Mouse (Mus musculus) neural tube, embryonic 15.5 days (tissue): ENCODE results near the gene Csf3. TPM values are rescaled to one million over a fixed set of nuclear protein-coding genes. Genes with fewer than 3 reads are reported as not detected.
A peak's percentile ranks its signal among the peaks of the same experiment; 100 is the strongest.

Source experiments
- ATAC-seq: fragments of 200-750 bp; cut with Nextera tagmentation; 2 replicates; pipeline ENCODE4 v1.8.0; 2017; ENCODE audit warnings: mild to moderate bottlenecking, moderate TSS enrichment, moderate library complexity; ENCODE audit not compliant: low FRiP score
- H3K27ac ChIP-seq: fragments of 300-500 bp; sonication (generic); replicated peaks from 2 replicates; pipeline ENCODE4 v1.5.1; 2015; ENCODE audit warnings: mild to moderate bottlenecking, inconsistent platforms
- H3K27me3 ChIP-seq: fragments of 300-500 bp; sonication (generic); replicated peaks from 2 replicates; pipeline ENCODE4 v1.6.1; 2015; ENCODE audit warnings: inconsistent platforms
- H3K36me3 ChIP-seq: fragments of 300-500 bp; sonication (generic); 2 replicates; pipeline ENCODE4 v1.6.1; 2015; ENCODE audit warnings: inconsistent platforms
- H3K4me1 ChIP-seq: fragments of 300-500 bp; sonication (generic); 2 replicates; pipeline ENCODE4 v1.6.1; 2015; ENCODE audit warnings: inconsistent platforms
- H3K4me2 ChIP-seq: fragments of 300-500 bp; sonication (generic); 2 replicates; pipeline ENCODE4 v1.6.1; 2015; ENCODE audit warnings: inconsistent platforms, mild to moderate bottlenecking, moderate library complexity
- H3K4me3 ChIP-seq: fragments of 300-500 bp; sonication (generic); replicated peaks from 2 replicates; pipeline ENCODE4 v1.5.1; 2015; ENCODE audit warnings: mild to moderate bottlenecking, inconsistent platforms
- H3K9ac ChIP-seq: fragments of 300-500 bp; sonication (generic); replicated peaks from 2 replicates; pipeline ENCODE4 v1.6.1; 2015; ENCODE audit warnings: mild to moderate bottlenecking, inconsistent platforms
- H3K9me3 ChIP-seq: fragments of 300-500 bp; sonication (generic); replicated peaks from 2 replicates; pipeline ENCODE4 v1.6.1; 2016; ENCODE audit warnings: inconsistent platforms
- WGBS: fragments of 180-500 bp; shearing (Covaris S2); methylation state at CpG from one replicate; pipeline ENCODE4 v1.1.7; 2015; ENCODE audit warnings: mixed read lengths; 5-methylcytosine and 5-hydroxymethylcytosine counted together
- polyA plus RNA-seq: library from polyadenylated mRNA; unstranded; fragments of >200 nt; fragmentation: Nextera tagmentation; extraction: Ambion mirVana; gene quantifications from 2 replicates; pipeline ENCODE4 v1.2.1, GENCODE M21; 2015

Csf3 gene
- polyA plus RNA-seq, 1 experiment from 2014 or later = not detected

- 86% methylated on average over 4 of the region's 4 CpGs for WGBS
These were observed 19.9 kb upstream of the Csf3 start for GRCm38 (mm10) chr11:98681186-98681585.

DNA sequence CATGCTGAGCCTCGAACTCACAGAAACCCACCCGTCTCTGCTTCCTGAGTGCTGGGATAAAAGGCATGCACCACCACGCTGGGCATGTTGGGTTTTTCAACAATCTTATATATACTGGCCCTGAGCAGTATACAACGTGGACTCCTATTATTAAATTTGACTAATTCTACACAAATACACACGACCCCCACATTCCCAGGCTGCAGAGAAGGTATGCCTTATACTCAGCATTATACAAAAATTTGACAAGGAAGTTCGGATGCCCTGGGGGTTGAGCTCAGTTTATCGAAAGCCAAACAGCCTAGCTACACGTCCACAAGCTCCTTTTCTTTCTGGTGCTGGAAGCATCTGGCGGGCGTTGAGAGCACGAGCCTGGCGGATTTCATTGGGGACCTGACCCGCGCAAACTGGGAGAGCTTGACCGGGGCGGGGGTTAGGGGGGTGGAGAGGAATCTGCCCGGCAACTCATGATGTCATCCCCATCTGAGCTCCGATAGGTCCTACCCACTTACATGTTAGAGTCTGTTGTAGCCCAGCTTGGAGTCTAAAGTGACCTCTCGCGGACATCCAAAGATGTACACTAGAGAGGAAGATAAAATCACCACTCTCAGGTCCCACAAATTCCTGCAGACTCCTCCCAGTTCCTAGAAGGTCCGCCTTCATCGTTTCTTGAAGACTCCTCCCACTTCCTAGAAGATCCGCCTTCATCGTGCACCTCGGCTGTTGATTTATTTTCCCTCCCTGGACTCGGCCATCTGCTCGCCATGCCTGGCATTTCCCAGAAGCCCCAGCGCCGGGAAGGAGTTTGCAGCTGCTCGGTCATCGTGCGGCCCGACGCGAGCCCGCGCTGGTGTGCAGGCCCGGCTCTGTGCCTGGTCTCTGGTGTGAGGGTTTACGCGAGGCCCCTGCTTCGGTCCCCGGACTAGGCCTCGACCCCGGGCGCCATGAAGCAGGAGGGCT is 19.0 kb upstream of the Csf3 start, which contains the start of gene Psmd3:
TSS of gene Psmd3 (plus strand) at position 769 of the 960 bp plus-strand sequence.
- WGBS = 5% methylated on average over 45 of the region's 45 CpGs
- Histone ChIP-seq H3K27ac (peak within 1 kb of the TSS; percentile 85), H3K4me3 (peak within 1 kb of the TSS; percentile 99), H3K9ac (peak within 1 kb of the TSS; percentile 100), H3K36me3 (peaks cover 20% of the 10 kb centered on the region), H3K27me3 (no peaks in the 10 kb centered on the region), H3K4me1 (peaks cover 19% of the 10 kb centered on the region), H3K9me3 (no peaks in the 10 kb centered on the region), H3K4me2 (peak within 1 kb of the TSS; percentile 75)
- peak; percentile 96 for ATAC-seq

More at GRCm38 (mm10) chr11:98681186-98681585, 19.9 kb upstream of the Csf3 start:
- peaks cover 11% of the 10 kb centered on the region for H3K36me3 ChIP-seq
- H3K4me2 ChIP-seq = no peak overlapping the region
- H3K4me1 ChIP-seq = peaks cover 19% of the 10 kb centered on the region
- H3K4me3 ChIP-seq = no peak overlapping the region
- no peak overlapping the region for H3K9ac ChIP-seq
- no peak for ATAC-seq
- no peak overlapping the region for H3K27ac ChIP-seq
- H3K27me3 ChIP-seq = no peaks in the 10 kb centered on the region
- H3K9me3 ChIP-seq = no peaks in the 10 kb centered on the region

- Histone ChIP-seq H3K4me2 (peak overlapping the region; percentile 75), H3K4me3 (peak overlapping the region; percentile 99), H3K36me3 (peaks cover 28% of the 10 kb centered on the region), H3K9me3 (no peaks in the 10 kb centered on the region), H3K9ac (peak overlapping the region; percentile 100), H3K27ac (peak overlapping the region; percentile 83), H3K4me1 (peaks cover 19% of the 10 kb centered on the region), H3K27me3 (no peaks in the 10 kb centered on the region)
- 0% methylated on average over 23 of the region's 23 CpGs for WGBS
- peak; percentile 9; the same call in 1 of the 2 replicates for ATAC-seq
These were observed 18.3 kb upstream of the Csf3 start for GRCm38 (mm10) chr11:98682811-98683210.

DNA sequence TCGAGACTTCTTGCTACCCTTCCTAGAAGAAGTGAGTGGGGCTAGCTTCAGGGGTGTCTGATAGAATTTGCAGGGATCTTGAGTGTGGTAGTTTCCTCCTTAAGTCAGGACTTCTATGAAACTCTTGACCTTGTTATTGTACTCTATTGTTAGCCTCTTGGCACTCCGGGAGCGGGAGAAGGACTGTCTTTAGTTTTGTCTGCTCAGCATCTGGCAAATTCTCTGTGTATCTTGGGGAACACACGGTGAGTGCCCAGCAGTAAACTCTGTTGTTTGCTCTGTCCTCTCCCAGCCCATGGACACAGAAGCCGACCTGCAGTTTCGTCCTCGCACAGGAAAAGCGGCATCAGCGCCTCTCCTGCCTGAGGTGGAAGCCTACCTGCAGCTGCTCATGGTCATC is 15.4 kb upstream of the Csf3 start:
- Histone ChIP-seq H3K27ac (no peak overlapping the region), H3K4me3 (no peak overlapping the region), H3K4me1 (peaks cover 19% of the 10 kb centered on the region), H3K4me2 (no peak overlapping the region), H3K9ac (no peak overlapping the region), H3K36me3 (peaks cover 51% of the 10 kb centered on the region), H3K9me3 (no peaks in the 10 kb centered on the region), H3K27me3 (no peaks in the 10 kb centered on the region)
- 90% methylated on average over 9 of the region's 9 CpGs for WGBS
- no peak for ATAC-seq

DNA sequence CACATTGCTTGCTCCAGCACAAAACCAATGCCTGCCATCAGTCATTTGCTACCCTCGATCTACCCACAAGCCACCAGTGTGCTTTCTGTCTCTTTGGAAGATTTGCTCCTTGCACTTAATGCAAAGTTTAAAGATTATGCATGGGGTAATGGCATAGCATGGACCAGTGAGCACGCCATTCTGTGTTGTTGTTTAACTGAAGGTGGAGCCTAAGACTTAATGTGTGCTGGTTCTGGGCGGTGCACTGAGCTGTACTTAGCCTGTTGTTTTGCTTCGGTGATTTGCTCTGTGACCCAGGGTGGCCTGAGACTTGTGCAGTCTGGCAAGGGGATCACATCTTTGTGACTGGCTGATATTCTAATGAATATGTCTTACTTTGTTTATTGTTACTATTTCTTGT is 14.1 kb upstream of the Csf3 start:
- no peak for ATAC-seq
- Histone ChIP-seq H3K4me3 (no peak overlapping the region), H3K27me3 (no peaks in the 10 kb centered on the region), H3K4me1 (peaks cover 19% of the 10 kb centered on the region), H3K4me2 (no peak overlapping the region), H3K9me3 (no peaks in the 10 kb centered on the region), H3K27ac (no peak overlapping the region), H3K36me3 (peaks cover 65% of the 10 kb centered on the region), H3K9ac (no peak overlapping the region)
- 92% methylated on average over 4 of the region's 4 CpGs for WGBS

DNA sequence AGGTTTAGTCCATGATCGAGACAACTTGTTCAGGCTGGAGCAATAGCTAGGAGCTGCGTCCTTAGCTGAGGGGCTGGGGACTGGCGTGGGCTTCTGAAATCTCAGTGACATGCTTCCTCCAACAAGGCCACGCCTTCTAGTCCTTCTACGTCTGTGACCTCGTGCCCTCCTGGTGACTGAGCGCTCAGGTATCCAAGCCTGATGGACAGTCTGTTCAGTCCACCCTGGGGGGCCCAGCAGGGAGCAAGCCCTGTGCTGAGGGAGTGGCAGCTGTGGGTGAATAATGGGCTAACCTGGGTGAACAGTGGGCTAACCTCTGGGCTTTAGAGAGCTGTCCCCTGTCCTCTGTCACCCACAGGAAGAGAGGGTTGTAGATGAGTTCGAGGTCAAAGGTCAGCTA is 13.1 kb upstream of the Csf3 start:
- no peak overlapping the region for H3K4me2 ChIP-seq
- H3K4me1 ChIP-seq = peaks cover 18% of the 10 kb centered on the region
- H3K27ac ChIP-seq = no peak overlapping the region
- H3K36me3 ChIP-seq = peaks cover 75% of the 10 kb centered on the region
- H3K9me3 ChIP-seq = no peaks in the 10 kb centered on the region
- 92% methylated on average over 8 of the region's 8 CpGs for WGBS
- no peak overlapping the region for H3K9ac ChIP-seq
- H3K27me3 ChIP-seq = no peaks in the 10 kb centered on the region
- no peak overlapping the region for H3K4me3 ChIP-seq
- ATAC-seq = no peak

- Histone ChIP-seq H3K4me3 (no peak overlapping the region), H3K27ac (no peak overlapping the region), H3K9ac (no peak overlapping the region), H3K36me3 (peaks cover 81% of the 10 kb centered on the region), H3K4me1 (no peaks in the 10 kb centered on the region), H3K9me3 (no peaks in the 10 kb centered on the region), H3K4me2 (no peak overlapping the region), H3K27me3 (no peaks in the 10 kb centered on the region)
- ATAC-seq = no peak
- WGBS = 74% methylated on average over 13 of the region's 13 CpGs
These were observed 7.9 kb upstream of the Csf3 start for GRCm38 (mm10) chr11:98693201-98693600.

DNA sequence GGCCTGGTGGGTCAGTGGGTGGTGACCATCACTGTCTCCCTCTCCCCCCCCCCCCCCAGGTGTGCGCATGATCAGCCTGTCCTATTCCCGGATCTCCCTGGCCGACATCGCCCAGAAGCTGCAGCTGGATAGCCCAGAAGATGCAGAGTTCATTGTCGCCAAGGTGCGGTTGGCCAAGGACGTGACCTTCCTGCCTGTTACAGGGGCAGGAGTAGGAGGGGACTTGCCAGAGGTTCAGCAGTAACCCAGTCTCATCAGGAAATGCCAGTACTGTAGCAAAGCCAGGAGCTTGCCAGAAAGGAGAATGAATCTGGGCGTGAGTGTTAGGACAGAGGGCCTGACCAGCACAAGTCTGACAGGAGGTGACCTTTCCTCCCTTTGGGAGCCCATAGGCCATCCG is 7.3 kb upstream of the Csf3 start:
- no peaks in the 10 kb centered on the region for H3K4me1 ChIP-seq
- WGBS = 94% methylated on average over 9 of the region's 9 CpGs
- no peak overlapping the region for H3K9ac ChIP-seq
- H3K9me3 ChIP-seq = no peaks in the 10 kb centered on the region
- no peak for ATAC-seq
- no peak overlapping the region for H3K4me3 ChIP-seq
- no peak overlapping the region for H3K4me2 ChIP-seq
- H3K27me3 ChIP-seq = no peaks in the 10 kb centered on the region
- peaks cover 78% of the 10 kb centered on the region for H3K36me3 ChIP-seq
- H3K27ac ChIP-seq = no peak overlapping the region

DNA sequence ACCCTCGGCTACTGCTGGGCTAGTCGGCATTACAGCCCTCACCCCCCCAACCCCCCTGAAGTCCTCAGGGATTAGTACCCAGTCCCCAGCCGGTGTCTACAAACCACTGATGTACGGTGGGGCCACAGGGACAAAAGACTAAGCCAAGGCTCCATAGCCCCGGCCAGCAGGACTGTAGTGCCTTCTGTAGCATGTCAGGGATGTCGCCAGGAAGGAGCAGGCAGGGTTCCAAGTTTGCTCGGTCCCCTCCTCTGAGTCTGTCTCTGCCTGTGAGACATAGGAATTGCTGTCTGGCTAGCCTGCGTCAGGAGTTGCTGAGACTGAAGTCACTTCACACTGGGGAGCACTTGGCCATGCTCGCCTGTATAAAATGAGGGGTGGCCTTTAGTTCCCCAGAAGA is 6.8 kb upstream of the Csf3 start:
- no peaks in the 10 kb centered on the region for H3K4me1 ChIP-seq
- H3K4me2 ChIP-seq = no peak overlapping the region
- ATAC-seq = no peak
- no peaks in the 10 kb centered on the region for H3K27me3 ChIP-seq
- no peak overlapping the region for H3K9ac ChIP-seq
- no peak overlapping the region for H3K27ac ChIP-seq
- no peaks in the 10 kb centered on the region for H3K9me3 ChIP-seq
- 84% methylated on average over 9 of the region's 9 CpGs for WGBS
- H3K36me3 ChIP-seq = peaks cover 75% of the 10 kb centered on the region
- no peak overlapping the region for H3K4me3 ChIP-seq

GRCm38 (mm10) chr11:98695408-98695807 is 5.7 kb upstream of the Csf3 start:
- Histone ChIP-seq H3K27me3 (no peaks in the 10 kb centered on the region), H3K4me3 (no peak overlapping the region), H3K4me2 (no peak overlapping the region), H3K4me1 (no peaks in the 10 kb centered on the region), H3K9ac (no peak overlapping the region), H3K27ac (no peak overlapping the region), H3K36me3 (peaks cover 64% of the 10 kb centered on the region), H3K9me3 (no peaks in the 10 kb centered on the region)
- 79% methylated on average over 14 of the region's 14 CpGs for WGBS
- no peak for ATAC-seq

DNA sequence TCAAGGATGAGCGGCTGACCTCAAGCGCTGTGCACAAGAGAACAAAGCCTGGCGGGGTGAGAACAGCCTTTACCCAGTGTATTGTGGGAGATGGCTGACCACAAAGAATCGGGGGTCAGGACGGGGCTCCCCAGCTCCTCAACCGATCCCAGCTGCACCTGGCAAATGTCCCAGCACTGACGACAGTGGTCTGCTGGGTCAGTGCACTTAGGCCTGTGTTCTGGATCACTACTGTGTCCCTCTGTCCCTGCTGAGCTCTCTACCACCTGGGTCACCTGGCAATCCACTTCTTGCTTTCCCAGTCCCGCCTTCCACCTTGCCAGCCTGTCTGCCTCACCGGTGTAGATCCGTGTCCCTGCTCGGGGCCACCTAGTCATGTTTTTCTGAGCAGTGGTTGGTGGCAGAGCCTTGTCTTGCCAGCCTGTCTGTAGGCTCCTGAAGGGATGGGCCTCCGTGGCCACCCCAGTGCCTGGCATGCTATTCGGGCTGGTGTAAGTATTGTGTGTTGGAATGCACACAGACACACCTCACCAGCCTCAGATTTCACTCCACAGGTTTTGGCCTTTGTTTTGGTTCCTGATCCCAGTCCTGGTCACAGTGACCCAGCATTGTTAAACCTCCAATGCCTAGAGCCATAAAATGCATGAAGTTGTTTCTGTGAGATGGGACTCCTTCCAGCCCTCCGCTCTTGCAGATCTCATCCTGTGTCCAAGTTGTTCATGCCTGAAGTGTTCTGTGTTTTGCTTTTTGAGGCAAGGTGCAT is 4.4 kb upstream of the Csf3 start:
- Histone ChIP-seq H3K4me3 (no peak overlapping the region), H3K27ac (no peak overlapping the region), H3K9me3 (no peaks in the 10 kb centered on the region), H3K27me3 (no peaks in the 10 kb centered on the region), H3K4me2 (no peak overlapping the region), H3K4me1 (no peaks in the 10 kb centered on the region), H3K36me3 (peaks cover 52% of the 10 kb centered on the region), H3K9ac (no peak overlapping the region)
- 85% methylated on average over 14 of the region's 14 CpGs for WGBS
- no peak for ATAC-seq
